Mouse (Mus musculus) megakaryocyte, embryonic 14.5 days (primary cell): ENCODE measurements at regions not wholly inside any gene's neighbourhood (a gene's known extent, or its start where the extent isn't known, plus 50 kb on each side); places are given as distances from the start of the nearest gene placed in this dataset.

Experiments
- FLI1 ChIP-seq: IDR thresholded peaks from 2 replicates; pipeline ENCODE4 v1.6.1; 2012; ENCODE audit warnings: low read length, inconsistent platforms, mixed read lengths
- GATA1 ChIP-seq: IDR thresholded peaks from 3 replicates; pipeline ENCODE4 v1.6.1; 2012; ENCODE audit warnings: mixed read lengths, low read length, inconsistent platforms, borderline replicate concordance

DNA sequence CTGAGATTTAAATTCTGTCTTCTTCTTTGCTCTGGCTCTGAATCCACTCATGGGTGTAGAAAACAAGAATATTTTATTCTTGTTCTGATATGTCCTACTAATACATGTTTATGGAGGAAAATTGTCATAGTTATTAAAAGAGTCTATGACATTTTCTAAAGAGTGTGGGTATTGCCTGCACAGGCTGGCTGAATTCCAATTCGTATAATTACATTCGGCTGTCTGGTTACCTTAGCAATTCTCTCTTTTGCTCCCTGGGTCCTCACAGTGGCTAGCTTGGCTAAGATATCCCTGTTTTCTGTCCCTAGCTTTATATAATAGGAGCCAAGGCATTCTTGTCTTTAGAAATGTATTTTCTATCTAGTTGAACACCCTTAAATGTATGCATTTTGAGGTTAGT lies 218.5 kb upstream of the Dnajc19 start:
- no peak for TF ChIP-seq GATA1
- no peak for TF ChIP-seq FLI1
